Mouse (Mus musculus) layer of hippocampus, adult 8-10 months (tissue): ENCODE data around the gene Pimreg. TPM values are rescaled to one million over a fixed set of nuclear protein-coding genes. Genes with fewer than 3 reads are reported as not detected.

Experiments used
- DNase-seq, 2 experiments: peaks; one replicate each; pipeline ENCODE4 v3.0.0; 2022; ENCODE audit warnings: low spot score in 2 of 2
- total RNA-seq, 4 experiments: library from RNA; stranded (reverse); gene quantifications; 2 replicates each; pipeline ENCODE4 v1.2.4; 2022

Gene Pimreg
- total RNA-seq, 4 experiments from 2014 or later, result 0.58 to 0.77 TPM; not detected in 2

- DNase-seq, result no peak
Measured at GRCm38 (mm10) chr11:72065103-72065502, 23.3 kb downstream of the Pimreg start.

- no peak for DNase-seq
Measured at GRCm38 (mm10) chr11:72066330-72066729, 24.5 kb downstream of the Pimreg start.

- no peak for DNase-seq
Measured at GRCm38 (mm10) chr11:72067326-72067725, 25.5 kb downstream of the Pimreg start.

- peak; percentile 59 to 67 for DNase-seq
Measured at GRCm38 (mm10) chr11:72068026-72068425, 26.2 kb downstream of the Pimreg start.

GRCm38 (mm10) chr11:72070733-72071132 lies 28.9 kb downstream of the Pimreg start:
- no peak for DNase-seq

GRCm38 (mm10) chr11:72072331-72072905 lies 30.6 kb downstream of the Pimreg start:
- DNase-seq, result no peak

- DNase-seq, result no peak
Measured at GRCm38 (mm10) chr11:72074230-72074629, 32.4 kb downstream of the Pimreg start.

GRCm38 (mm10) chr11:72078056-72078455 lies 36.2 kb downstream of the Pimreg start:
- no peak for DNase-seq

GRCm38 (mm10) chr11:72078647-72079046 lies 36.8 kb downstream of the Pimreg start:
- DNase-seq, result no peak

GRCm38 (mm10) chr11:72080461-72080860 lies 38.6 kb downstream of the Pimreg start:
- DNase-seq, result no peak

GRCm38 (mm10) chr11:72082601-72083000 lies 40.8 kb downstream of the Pimreg start:
- no peak for DNase-seq

GRCm38 (mm10) chr11:72084337-72084736 lies 42.5 kb downstream of the Pimreg start:
- no peak for DNase-seq

- DNase-seq, result peak; percentile 52 to 59
Measured at GRCm38 (mm10) chr11:72086251-72087046, 44.6 kb downstream of the Pimreg start.

GRCm38 (mm10) chr11:72092390-72092789 lies 50.6 kb downstream of the Pimreg start:
- DNase-seq, result no peak

GRCm38 (mm10) chr11:72094442-72094841 lies 52.6 kb downstream of the Pimreg start:
- no peak for DNase-seq

- DNase-seq, result no peak
Measured at GRCm38 (mm10) chr11:72095994-72096393, 54.2 kb downstream of the Pimreg start.

Other genes starting within 250 kb of the Pimreg start
- not detected for gene Aipl1, start 4.5 kb upstream of the Pimreg start, total RNA-seq
- gene Pitpnm3, start 93.7 kb downstream of the Pimreg start, total RNA-seq, result 10 to 100 TPM; 30.5 to 46.8 (median 35.3) TPM
- gene Gm43951, start 164.8 kb downstream of the Pimreg start, total RNA-seq, result 10 to 100 TPM; 11.2 to 13.3 (median 12.2) TPM
- 10 to 100 TPM; 24.7 to 35.6 (median 30.4) TPM for gene 4933427D14Rik, start 165.4 kb downstream of the Pimreg start, total RNA-seq
- gene Txndc17, start 165.5 kb downstream of the Pimreg start, total RNA-seq, result 10 to 100 TPM; 26.9 to 33.8 (median 29.7) TPM
- 10 to 100 TPM; 13.1 to 16.1 (median 13.7) TPM for gene Med31, start 173.6 kb downstream of the Pimreg start, total RNA-seq
- gene Slc13a5, start 225.2 kb downstream of the Pimreg start, total RNA-seq, result 1 to 10 TPM; 6.2 to 9.8 (median 7.9) TPM